Mouse (Mus musculus) small intestine, adult 2 months (tissue): ENCODE measurements around the gene Fgfr4.
A peak's percentile ranks its signal among the peaks of the same experiment; 100 is the strongest.

Experiments
- CTCF ChIP-seq: fragments of 200-500 bp; IDR thresholded peaks from 2 replicates; pipeline ENCODE4 v1.5.1; 2012; ENCODE audit warnings: low read depth, mild to moderate bottlenecking, control low read depth, inconsistent platforms, low read length, moderate library complexity, mixed read lengths; ENCODE audit not compliant: insufficient replicate concordance, insufficient read length; ENCODE audit errors: extremely low read depth
- POLR2A ChIP-seq: fragments of 200-500 bp; IDR thresholded peaks from 2 replicates; pipeline ENCODE4 v1.6.1; 2012; ENCODE audit warnings: low read depth, mild to moderate bottlenecking, control low read depth, inconsistent platforms, low read length, moderate library complexity

DNA sequence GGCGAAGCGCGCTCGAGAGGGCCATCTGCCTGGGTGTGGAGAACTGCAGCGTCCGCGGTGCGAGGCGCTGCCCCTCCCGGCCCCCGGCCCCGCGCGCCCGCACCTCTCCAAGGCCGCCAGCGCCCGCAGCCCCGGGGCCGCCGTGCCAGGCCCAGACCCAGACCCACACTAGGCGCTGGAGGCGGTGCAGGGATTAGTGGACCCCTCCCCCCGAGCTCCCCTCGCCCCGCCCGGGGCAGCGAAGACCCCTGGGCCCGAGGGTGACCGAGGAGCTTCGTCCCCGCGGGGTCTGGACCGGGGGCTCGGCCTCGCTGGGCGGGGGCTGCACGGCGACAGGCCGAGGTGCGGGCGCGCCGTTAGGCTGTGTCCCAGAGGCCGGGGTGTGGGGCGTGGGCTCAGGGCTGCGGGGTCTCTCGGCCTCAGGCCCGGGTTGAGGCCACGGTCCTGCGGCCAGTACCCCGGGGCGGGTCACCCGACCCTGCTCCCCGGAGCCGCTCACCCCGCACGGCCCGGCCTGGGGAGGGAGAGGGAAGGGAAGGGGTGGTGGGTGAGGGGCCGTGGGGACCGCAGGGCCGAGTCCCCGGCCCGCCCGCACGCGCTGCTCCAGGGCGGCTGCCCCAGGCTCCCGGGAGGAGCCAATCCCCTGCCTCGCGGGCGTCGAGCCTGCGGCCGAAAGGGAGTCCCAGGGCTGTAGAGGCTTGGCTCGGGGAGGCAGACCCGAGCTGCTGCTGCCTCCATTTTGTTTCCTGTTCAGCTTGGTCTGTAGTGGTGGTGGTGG lies 57.9 kb downstream of the Fgfr4 start:
- no peak for TF ChIP-seq CTCF
- TF ChIP-seq POLR2A: peak; percentile 32; the same call in 1 of the 2 replicates
